8 mouse cellular contexts compared by ENCODE assay signal in the genomic region with DNA sequence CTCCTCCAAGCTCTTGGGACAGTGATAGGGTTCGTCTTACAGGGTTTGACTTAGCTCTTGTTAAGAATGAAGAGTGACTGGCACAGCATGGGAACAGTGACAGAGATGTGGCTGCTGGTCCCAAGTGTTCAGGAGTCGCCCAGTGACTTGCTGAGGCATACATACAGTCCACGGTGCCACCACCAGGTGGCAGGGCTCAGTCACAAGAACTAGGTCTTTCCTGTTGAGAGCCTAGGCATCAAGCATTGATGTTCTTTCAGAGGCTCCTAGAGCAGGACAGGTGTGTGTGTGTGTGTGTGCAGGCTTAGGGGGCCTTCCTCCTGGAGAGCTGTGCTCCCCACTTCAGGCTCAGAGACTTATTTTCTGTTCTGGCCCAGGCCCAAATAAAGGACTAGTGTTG. TPM values are rescaled to one million over a fixed set of nuclear protein-coding genes. Genes with fewer than 3 reads are reported as not detected.
DNase-seq lines count a peak whose midpoint lies in the region; ATAC-seq lines count a peak whose summit lies in the region.

No protein-coding gene starts in this region.

- H3K4me3 ChIP-seq in heart, embryonic 11.5 days (ENCODE audit: low read depth, low read length): no peak overlapping the region
- H3K4me3 ChIP-seq in intestine, embryonic 15.5 days (replicated peaks): no peak overlapping the region
- H3K4me3 ChIP-seq in midbrain, embryonic 11.5 days (ENCODE audit: low read depth, low read length): no peak overlapping the region

- no peak overlapping the region for H3K27ac ChIP-seq in heart, embryonic 11.5 days (ENCODE audit: low read depth, low read length)
- no peak overlapping the region for H3K27ac ChIP-seq in intestine, embryonic 15.5 days
- H3K27ac ChIP-seq in midbrain, embryonic 11.5 days (ENCODE audit: low read depth, low read length): no peak overlapping the region

- WGBS in heart, embryonic 11.5 days (ENCODE audit: insufficient replicate concordance): 25% methylated on average over 3 of the region's 3 CpGs
- 27% methylated on average over 3 of the region's 3 CpGs for WGBS in intestine, embryonic 15.5 days
- WGBS in midbrain, embryonic 11.5 days: 23% methylated on average over 3 of the region's 3 CpGs

- intact Hi-C loops in left cerebral cortex, postnatal 14 days (cut with DNase I): loop anchor here (1.0 kb wide), 1 partner anchor 132 kb away; no protein-coding TSS in a partner anchor

- peak; percentile 70 to 85 for DNase-seq in heart, adult 18-20 months
- peak; percentile 86 for DNase-seq in embryo, embryonic 10 days (ENCODE audit: low spot score)
- DNase-seq in gastrocnemius, adult 8-10 months (ENCODE audit: low spot score in 2 of 2): peak; percentile 62 to 63
- DNase-seq in left cerebral cortex, postnatal 14 days (ENCODE audit: low spot score in 2 of 2): peak; percentile 93 to 94
- DNase-seq in midbrain, embryonic 11.5 days (ENCODE audit: low spot score, missing footprints): peak; percentile 94
- peak; percentile 38 to 82 for DNase-seq in spleen, postnatal 10 days (ENCODE audit: low spot score in 2 of 2)

- no peaks in the 10 kb centered on the region for H3K4me1 ChIP-seq in heart, embryonic 11.5 days (ENCODE audit: control insufficient read depth, insufficient read depth, low read length)
- no peaks in the 10 kb centered on the region for H3K4me1 ChIP-seq in intestine, embryonic 15.5 days (replicated peaks)
- no peaks in the 10 kb centered on the region for H3K4me1 ChIP-seq in midbrain, embryonic 11.5 days (ENCODE audit: control insufficient read depth, insufficient read depth, low read length)

- H3K27me3 ChIP-seq in heart, embryonic 11.5 days (ENCODE audit: control insufficient read depth, insufficient read depth, low read length): no peaks in the 10 kb centered on the region
- H3K27me3 ChIP-seq in intestine, embryonic 15.5 days (replicated peaks): no peaks in the 10 kb centered on the region
- H3K27me3 ChIP-seq in midbrain, embryonic 11.5 days (ENCODE audit: control insufficient read depth, insufficient read depth, low read length): no peaks in the 10 kb centered on the region

- no peaks in the 10 kb centered on the region for H3K9me3 ChIP-seq in heart, embryonic 11.5 days (replicated peaks; ENCODE audit: control insufficient read depth, low read length)
- H3K9me3 ChIP-seq in intestine, embryonic 15.5 days: no peaks in the 10 kb centered on the region
- no peaks in the 10 kb centered on the region for H3K9me3 ChIP-seq in midbrain, embryonic 11.5 days (ENCODE audit: control insufficient read depth, low read length)

- H3K9ac ChIP-seq in heart, embryonic 11.5 days (ENCODE audit: low read depth, low read length): no peak overlapping the region
- no peak overlapping the region for H3K9ac ChIP-seq in intestine, embryonic 15.5 days
- no peak overlapping the region for H3K9ac ChIP-seq in midbrain, embryonic 11.5 days (ENCODE audit: low read length)

- H3K4me2 ChIP-seq in heart, embryonic 11.5 days: no peak overlapping the region
- no peak overlapping the region for H3K4me2 ChIP-seq in intestine, embryonic 15.5 days (replicated peaks)
- H3K4me2 ChIP-seq in midbrain, embryonic 11.5 days: no peak overlapping the region

- peaks cover 3% of the 10 kb centered on the region; the same call in 1 of the 2 replicates for H3K36me3 ChIP-seq in heart, embryonic 11.5 days (ENCODE audit: control insufficient read depth, insufficient read depth, low read length)
- H3K36me3 ChIP-seq in intestine, embryonic 15.5 days: peaks cover 21% of the 10 kb centered on the region
- 0 out of 2 replicates have a peak, but pooled peaks cover 3% of the 10 kb centered on the region for H3K36me3 ChIP-seq in midbrain, embryonic 11.5 days (ENCODE audit: control insufficient read depth, insufficient read depth, low read length)

- no peak for ATAC-seq in heart, embryonic 11.5 days (replicated peaks; ENCODE audit: insufficient number of reproducible peaks, low FRiP score, low TSS enrichment)
- ATAC-seq in intestine, embryonic 15.5 days: peak; percentile 78
- peak; percentile 44; the same call in 1 of the 2 replicates for ATAC-seq in midbrain, embryonic 11.5 days (ENCODE audit: low FRiP score)

RNA-seq across cellular contexts. Expression of a gene that starts 8.0 kb away (rescaled TPM):
- total RNA-seq in heart, adult 18-20 months (2021): 1 to 10 TPM; 4.0 to 4.2 TPM
- polyA plus RNA-seq in heart, embryonic 11.5 days (2014; fragmentation: Nextera tagmentation; extraction: Ambion mirVana): 28.4 and 31.1 TPM in 2 replicates
- total RNA-seq in gastrocnemius, adult 8-10 months (2022): 1 to 10 TPM in 3 of 4 experiments, under 1 TPM in 1; 0.99 to 1.7 (median 1.3) TPM
- polyA plus RNA-seq in intestine, embryonic 15.5 days (2015; fragmentation: Nextera tagmentation; extraction: Ambion mirVana): 25.9 and 28.2 TPM in 2 replicates
- 10 to 100 TPM; 17.7 to 19.3 TPM for total RNA-seq in left cerebral cortex, postnatal 14 days (2021)
- 29.4 and 30.9 TPM in 2 replicates for polyA plus RNA-seq in midbrain, embryonic 11.5 days (2014; fragmentation: Nextera tagmentation; extraction: Ambion mirVana)

RNA-seq across cellular contexts. Expression of a gene that starts 40.4 kb away (rescaled TPM):
- 100 to 1,000 TPM; 345 to 482 TPM for total RNA-seq in heart, adult 18-20 months (2021)
- polyA plus RNA-seq in heart, embryonic 11.5 days (2014; fragmentation: Nextera tagmentation; extraction: Ambion mirVana): 121 and 128 TPM in 2 replicates
- 100 to 1,000 TPM; 175 to 200 (median 179) TPM for total RNA-seq in gastrocnemius, adult 8-10 months (2022)
- 110 TPM in 2 replicates for polyA plus RNA-seq in intestine, embryonic 15.5 days (2015; fragmentation: Nextera tagmentation; extraction: Ambion mirVana)
- 100 to 1,000 TPM; 140 to 154 TPM for total RNA-seq in left cerebral cortex, postnatal 14 days (2021)
- 91.0 and 91.4 TPM in 2 replicates for polyA plus RNA-seq in midbrain, embryonic 11.5 days (2014; fragmentation: Nextera tagmentation; extraction: Ambion mirVana)
